Mouse (Mus musculus) layer of hippocampus, adult 11-12 months (tissue): ENCODE measurements around the gene Slc38a6.

ENCODE experiments used
- DNase-seq: peaks from one replicate; pipeline ENCODE4 v3.0.0; 2022; ENCODE audit warnings: low spot score

The Slc38a6 gene

GRCm38 (mm10) chr12:73357311-73357710, 70.7 kb downstream of the Slc38a6 start:
- DNase-seq, result no peak

GRCm38 (mm10) chr12:73357736-73358135, 71.2 kb downstream of the Slc38a6 start:
- DNase-seq, result no peak

- peak; percentile 19 for DNase-seq
Measured at GRCm38 (mm10) chr12:73358640-73359039, 72.1 kb downstream of the Slc38a6 start.

GRCm38 (mm10) chr12:73359520-73359919, 72.9 kb downstream of the Slc38a6 start:
- DNase-seq, result no peak

- DNase-seq, result no peak
Measured at GRCm38 (mm10) chr12:73361201-73361600, 74.6 kb downstream of the Slc38a6 start.

GRCm38 (mm10) chr12:73363401-73363800, 76.8 kb downstream of the Slc38a6 start:
- DNase-seq, result no peak

- no peak for DNase-seq
Measured at GRCm38 (mm10) chr12:73363956-73364355, 77.4 kb downstream of the Slc38a6 start.

- no peak for DNase-seq
Measured at GRCm38 (mm10) chr12:73366581-73366980, 80.0 kb downstream of the Slc38a6 start.

- no peak for DNase-seq
Measured at GRCm38 (mm10) chr12:73367460-73368079, 81.0 kb downstream of the Slc38a6 start.

- no peak for DNase-seq
Measured at GRCm38 (mm10) chr12:73368868-73369608, 82.5 kb downstream of the Slc38a6 start.

GRCm38 (mm10) chr12:73370367-73370944, 83.9 kb downstream of the Slc38a6 start:
- no peak for DNase-seq

- DNase-seq, result peak; percentile 67
Measured at GRCm38 (mm10) chr12:73371132-73371531, 84.6 kb downstream of the Slc38a6 start.

GRCm38 (mm10) chr12:73378026-73378425, 91.4 kb downstream of the Slc38a6 start:
- DNase-seq, result no peak

- DNase-seq, result no peak
Measured at GRCm38 (mm10) chr12:73378724-73379355, 92.3 kb downstream of the Slc38a6 start.

GRCm38 (mm10) chr12:73380686-73381360, 94.2 kb downstream of the Slc38a6 start:
- DNase-seq, result no peak

- no peak for DNase-seq
Measured at GRCm38 (mm10) chr12:73381452-73381851, 94.9 kb downstream of the Slc38a6 start.

GRCm38 (mm10) chr12:73382290-73383178, 96.0 kb downstream of the Slc38a6 start:
- no peak for DNase-seq

- DNase-seq, result no peak
Measured at GRCm38 (mm10) chr12:73383179-73383510, 96.6 kb downstream of the Slc38a6 start.

GRCm38 (mm10) chr12:73383861-73384260, 97.3 kb downstream of the Slc38a6 start:
- DNase-seq, result no peak

- no peak for DNase-seq
Measured at GRCm38 (mm10) chr12:73384747-73385146, 98.2 kb downstream of the Slc38a6 start.

- no peak for DNase-seq
Measured at GRCm38 (mm10) chr12:73392507-73392906, 105.9 kb downstream of the Slc38a6 start.
